Mouse (Mus musculus) midbrain, embryonic 10.5 days (tissue): ENCODE data around the gene Fcgr4. TPM values are rescaled to one million over a fixed set of nuclear protein-coding genes. Genes with fewer than 3 reads are reported as not detected.
A peak's percentile ranks its signal among the peaks of the same experiment; 100 is the strongest.

ENCODE experiments used
- DNase-seq: peaks from one replicate; pipeline ENCODE4 v3.0.0-alpha.2; 2017; ENCODE audit warnings: low spot score
- H3K27ac ChIP-seq: fragments of 300-500 bp; sonication (generic); replicated peaks from 2 replicates; pipeline ENCODE4 v1.5.1; 2016; ENCODE audit warnings: mild to moderate bottlenecking
- H3K27me3 ChIP-seq: fragments of 300-500 bp; sonication (generic); 2 replicates; pipeline ENCODE4 v1.6.1; 2016; ENCODE audit warnings: low read depth, mild to moderate bottlenecking; ENCODE audit not compliant: poor library complexity, severe bottlenecking
- H3K36me3 ChIP-seq: fragments of 300-500 bp; sonication (generic); 2 replicates; pipeline ENCODE4 v1.6.1; 2016; ENCODE audit warnings: mild to moderate bottlenecking, moderate library complexity
- H3K4me1 ChIP-seq: fragments of 300-500 bp; sonication (generic); 2 replicates; pipeline ENCODE4 v1.6.1; 2016
- H3K4me3 ChIP-seq: fragments of 300-500 bp; sonication (generic); 2 replicates; pipeline ENCODE4 v1.5.1; 2016; ENCODE audit warnings: mild to moderate bottlenecking, moderate library complexity
- H3K9me3 ChIP-seq: fragments of 300-500 bp; sonication (generic); replicated peaks from 2 replicates; pipeline ENCODE4 v1.6.1; 2016; ENCODE audit warnings: mild to moderate bottlenecking
- WGBS: fragments of 180-500 bp; shearing (Covaris S2); methylation state at CpG from one replicate; pipeline ENCODE4 v1.1.7; 2016; 5-methylcytosine and 5-hydroxymethylcytosine counted together
- polyA plus RNA-seq: library from polyadenylated mRNA; unstranded; fragments of >200 nt; fragmentation: Nextera tagmentation; extraction: Ambion mirVana; gene quantifications from 2 replicates; pipeline ENCODE4 v1.2.1, GENCODE M21; 2016

Fcgr4 gene
- polyA plus RNA-seq, 1 experiment from 2014 or later: not detected

- Histone ChIP-seq H3K4me3 (no peak overlapping the region), H3K36me3 (no peaks in the 10 kb centered on the region), H3K4me1 (no peaks in the 10 kb centered on the region), H3K27me3 (no peaks in the 10 kb centered on the region), H3K9me3 (no peaks in the 10 kb centered on the region), H3K27ac (no peak overlapping the region)
- WGBS: 54% methylated on average over 6 of the region's 6 CpGs
- DNase-seq: no peak
Observed at GRCm38 (mm10) chr1:171017468-171018158, 1.1 kb upstream of the Fcgr4 start.

- no peak for DNase-seq
- Histone ChIP-seq H3K4me3 (no peak overlapping the region), H3K36me3 (no peaks in the 10 kb centered on the region), H3K27me3 (no peaks in the 10 kb centered on the region), H3K9me3 (no peaks in the 10 kb centered on the region), H3K4me1 (no peaks in the 10 kb centered on the region), H3K27ac (no peak overlapping the region)
- WGBS: 86% methylated on average over 7 of the region's 7 CpGs
Observed at GRCm38 (mm10) chr1:171019311-171019950, 711 bp downstream of the Fcgr4 start.

- Histone ChIP-seq H3K9me3 (no peaks in the 10 kb centered on the region), H3K4me1 (peaks cover 29% of the 10 kb centered on the region), H3K27me3 (peaks cover 68% of the 10 kb centered on the region), H3K27ac (no peak overlapping the region), H3K4me3 (no peak overlapping the region), H3K36me3 (no peaks in the 10 kb centered on the region)
- no peak for DNase-seq
- WGBS: 87% methylated on average over 3 of the region's 3 CpGs
Observed at GRCm38 (mm10) chr1:171031752-171032151, 13.0 kb downstream of the Fcgr4 start.

- WGBS: 7% methylated on average over 10 of the region's 10 CpGs
- Histone ChIP-seq H3K27me3 (peaks cover 68% of the 10 kb centered on the region), H3K27ac (no peak overlapping the region), H3K4me3 (peak overlapping the region; percentile 70), H3K36me3 (no peaks in the 10 kb centered on the region), H3K9me3 (no peaks in the 10 kb centered on the region), H3K4me1 (peaks cover 32% of the 10 kb centered on the region)
- DNase-seq: no peak
Observed at GRCm38 (mm10) chr1:171032691-171033090, 14.0 kb downstream of the Fcgr4 start.

GRCm38 (mm10) chr1:171033196-171033595 lies 14.5 kb downstream of the Fcgr4 start:
- Histone ChIP-seq H3K36me3 (no peaks in the 10 kb centered on the region), H3K27me3 (peaks cover 68% of the 10 kb centered on the region), H3K4me1 (peaks cover 32% of the 10 kb centered on the region), H3K9me3 (no peaks in the 10 kb centered on the region), H3K4me3 (peak overlapping the region; percentile 70), H3K27ac (no peak overlapping the region)
- under 1% methylated on average over 16 of the region's 16 CpGs for WGBS
- DNase-seq: peak; percentile 44

- Histone ChIP-seq H3K4me3 (peak overlapping the region; percentile 70), H3K27ac (no peak overlapping the region), H3K27me3 (peaks cover 68% of the 10 kb centered on the region), H3K36me3 (no peaks in the 10 kb centered on the region), H3K4me1 (peaks cover 32% of the 10 kb centered on the region), H3K9me3 (no peaks in the 10 kb centered on the region)
- peak; percentile 89 for DNase-seq
- under 1% methylated on average over 20 of the region's 20 CpGs for WGBS
Observed at GRCm38 (mm10) chr1:171033756-171034155, 15.0 kb downstream of the Fcgr4 start.

- Histone ChIP-seq H3K4me3 (peak overlapping the region; percentile 70), H3K27ac (no peak overlapping the region), H3K4me1 (peaks cover 32% of the 10 kb centered on the region), H3K27me3 (peaks cover 65% of the 10 kb centered on the region), H3K9me3 (no peaks in the 10 kb centered on the region), H3K36me3 (no peaks in the 10 kb centered on the region)
- DNase-seq: peak; percentile 23
- WGBS: 8% methylated on average over 11 of the region's 11 CpGs
Observed at GRCm38 (mm10) chr1:171034201-171034600, 15.5 kb downstream of the Fcgr4 start.

- H3K36me3 ChIP-seq: no peaks in the 10 kb centered on the region
- H3K27ac ChIP-seq: no peak overlapping the region
- peak overlapping the region; percentile 70; the same call in 1 of the 2 replicates for H3K4me3 ChIP-seq
- peaks cover 56% of the 10 kb centered on the region for H3K27me3 ChIP-seq
- H3K4me1 ChIP-seq: peaks cover 32% of the 10 kb centered on the region
- H3K9me3 ChIP-seq: no peaks in the 10 kb centered on the region
- WGBS: 56% methylated on average over 11 of the region's 11 CpGs
- DNase-seq: no peak
Observed at GRCm38 (mm10) chr1:171035611-171036010, 16.9 kb downstream of the Fcgr4 start.

GRCm38 (mm10) chr1:171036550-171037324 lies 18.0 kb downstream of the Fcgr4 start:
- Histone ChIP-seq H3K27ac (no peak overlapping the region), H3K9me3 (no peaks in the 10 kb centered on the region), H3K27me3 (peaks cover 45% of the 10 kb centered on the region), H3K4me1 (peaks cover 32% of the 10 kb centered on the region), H3K4me3 (peak overlapping the region; percentile 90), H3K36me3 (no peaks in the 10 kb centered on the region)
- WGBS: 3% methylated on average over 22 of the region's 22 CpGs
- DNase-seq: peak; percentile 60

GRCm38 (mm10) chr1:171037861-171038721 lies 19.4 kb downstream of the Fcgr4 start:
- peak overlapping the region; percentile 90 for H3K4me3 ChIP-seq
- under 1% methylated on average over 47 of the region's 47 CpGs for WGBS
- H3K27ac ChIP-seq: peak overlapping the region; percentile 81
- peak; percentile 88 for DNase-seq
- no peaks in the 10 kb centered on the region for H3K36me3 ChIP-seq
- peaks cover 31% of the 10 kb centered on the region for H3K27me3 ChIP-seq
- H3K4me1 ChIP-seq: peaks cover 28% of the 10 kb centered on the region
- H3K9me3 ChIP-seq: no peaks in the 10 kb centered on the region

GRCm38 (mm10) chr1:171039135-171039534 lies 20.4 kb downstream of the Fcgr4 start:
- Histone ChIP-seq H3K4me1 (peaks cover 26% of the 10 kb centered on the region), H3K27me3 (peaks cover 25% of the 10 kb centered on the region), H3K27ac (no peak overlapping the region), H3K4me3 (peak overlapping the region; percentile 90; the same call in 1 of the 2 replicates), H3K9me3 (no peaks in the 10 kb centered on the region), H3K36me3 (no peaks in the 10 kb centered on the region)
- WGBS: 74% methylated on average over 6 of the region's 6 CpGs
- DNase-seq: no peak

GRCm38 (mm10) chr1:171039880-171040279 lies 21.2 kb downstream of the Fcgr4 start:
- Histone ChIP-seq H3K27me3 (peaks cover 19% of the 10 kb centered on the region), H3K27ac (no peak overlapping the region), H3K4me1 (peaks cover 19% of the 10 kb centered on the region), H3K36me3 (no peaks in the 10 kb centered on the region), H3K4me3 (no peak overlapping the region), H3K9me3 (no peaks in the 10 kb centered on the region)
- no peak for DNase-seq
- 90% methylated on average over 7 of the region's 7 CpGs for WGBS
